Mouse (Mus musculus) stomach, postnatal 0 days (tissue): Measurements from ENCODE around the gene Slc29a3.

Source experiments
- CTCF ChIP-seq: IDR thresholded peaks from 2 replicates; pipeline ENCODE4 v1.5.1; 2016; ENCODE audit warnings: antibody characterized with exemption, low read depth, mild to moderate bottlenecking, moderate library complexity
- EP300 ChIP-seq: optimal IDR thresholded peaks from 2 replicates; pipeline ENCODE3; 2016; ENCODE audit warnings: antibody characterized with exemption

DNA sequence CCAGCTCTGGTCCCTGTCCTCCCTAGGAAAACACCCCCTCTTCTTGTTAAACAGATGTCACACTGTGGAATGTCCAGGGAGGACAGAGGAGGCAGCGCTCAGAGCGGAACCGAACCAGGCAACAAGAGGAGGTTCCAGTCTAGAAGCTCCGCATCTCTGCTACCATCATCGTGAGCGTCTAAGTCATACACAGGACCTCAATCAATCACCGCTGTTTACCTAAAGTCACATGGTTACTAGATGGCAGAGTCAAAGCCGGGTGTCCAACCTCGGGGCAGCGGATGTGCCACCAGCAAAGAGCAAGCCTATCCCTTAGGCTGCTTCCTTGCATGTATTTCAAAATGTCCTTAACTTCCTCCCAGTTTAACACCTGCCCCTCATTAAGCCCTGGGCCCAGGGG lies 39.8 kb upstream of the Slc29a3 start:
- no peak for TF ChIP-seq CTCF
- TF ChIP-seq EP300 = no peak
